Mouse (Mus musculus) bone marrow, adult 2 months (tissue): ENCODE data around the gene Mettl6. TPM values are rescaled to one million over a fixed set of nuclear protein-coding genes. Genes with fewer than 3 reads are reported as not detected.
A peak's percentile ranks its signal among the peaks of the same experiment; 100 is the strongest.

Experiments
- H3K27ac ChIP-seq: fragments of 200-500 bp; 2 replicates; pipeline ENCODE4 v1.5.1; 2012; ENCODE audit warnings: low read depth, mild to moderate bottlenecking, control low read depth, inconsistent platforms, low read length; ENCODE audit not compliant: control insufficient read depth, poor library complexity, insufficient read depth
- H3K4me1 ChIP-seq: fragments of 200-500 bp; 2 replicates; pipeline ENCODE4 v1.6.1; 2011; ENCODE audit warnings: low read length; ENCODE audit not compliant: control insufficient read depth, insufficient read depth
- H3K4me3 ChIP-seq: fragments of 200-500 bp; replicated peaks from 2 replicates; pipeline ENCODE3; 2011; ENCODE audit warnings: mild to moderate bottlenecking, low read depth, low read length, control low read depth; ENCODE audit not compliant: control insufficient read depth
- CTCF ChIP-seq: fragments of 200-500 bp; IDR thresholded peaks from 2 replicates; pipeline ENCODE4 v1.5.1; 2011; ENCODE audit warnings: low read length, control low read depth; ENCODE audit not compliant: control insufficient read depth, insufficient read depth
- POLR2A ChIP-seq: fragments of 200-500 bp; IDR thresholded peaks from 2 replicates; pipeline ENCODE4 v1.6.1; 2011; ENCODE audit warnings: low read depth, mild to moderate bottlenecking, control low read depth, low read length, borderline replicate concordance; ENCODE audit not compliant: control insufficient read depth
- WGBS: fragments of 180-500 bp; shearing (Covaris S2); methylation state at CpG from one replicate; pipeline ENCODE4 v1.1.7; 2018; 5-methylcytosine and 5-hydroxymethylcytosine counted together
- polyA plus RNA-seq: library from polyadenylated mRNA; stranded (reverse); fragments of >200 nt; gene quantifications from 2 replicates; pipeline ENCODE4 v1.2.4, GENCODE M21; 2011; ENCODE audit warnings: low replicate concordance; ENCODE audit not compliant: missing spikeins, insufficient read depth, insufficient read length

Mettl6 gene
- polyA plus RNA-seq, 1 experiment = 33.7 TPM

- TF ChIP-seq POLR2A (no peak), CTCF (no peak)
- WGBS = 76% methylated on average over 6 of the region's 6 CpGs
- Histone ChIP-seq H3K4me3 (no peak overlapping the region), H3K27ac (no peak overlapping the region), H3K4me1 (no peaks in the 10 kb centered on the region)
Measured at GRCm38 (mm10) chr14:31443616-31444015, 51.2 kb downstream of the Mettl6 start.

- no peak overlapping the region for H3K27ac ChIP-seq
- WGBS = 42% methylated on average over 6 of the region's 6 CpGs
- TF ChIP-seq CTCF = no peak
- TF ChIP-seq POLR2A = no peak
- no peak overlapping the region for H3K4me3 ChIP-seq
- H3K4me1 ChIP-seq = no peaks in the 10 kb centered on the region; the same call in 1 of the 2 replicates
Measured at GRCm38 (mm10) chr14:31440725-31441124, 54.1 kb downstream of the Mettl6 start.

- WGBS = 60% methylated on average over 3 of the region's 3 CpGs
- no peaks in the 10 kb centered on the region; the same call in 1 of the 2 replicates for H3K4me1 ChIP-seq
- TF ChIP-seq CTCF (no peak), POLR2A (no peak)
- no peak overlapping the region for H3K4me3 ChIP-seq
- H3K27ac ChIP-seq = no peak overlapping the region
Measured at GRCm38 (mm10) chr14:31440230-31440629, 54.6 kb downstream of the Mettl6 start.

GRCm38 (mm10) chr14:31439279-31439678 lies 55.6 kb downstream of the Mettl6 start:
- WGBS = 82% methylated on average over 11 of the region's 11 CpGs
- TF ChIP-seq POLR2A (no peak), CTCF (no peak)
- Histone ChIP-seq H3K4me1 (no peaks in the 10 kb centered on the region; the same call in 1 of the 2 replicates), H3K4me3 (no peak overlapping the region), H3K27ac (no peak overlapping the region)

- H3K4me3 ChIP-seq = no peak overlapping the region
- WGBS = 65% methylated on average over 8 of the region's 8 CpGs
- TF ChIP-seq POLR2A (no peak), CTCF (no peak)
- no peaks in the 10 kb centered on the region; the same call in 1 of the 2 replicates for H3K4me1 ChIP-seq
- no peak overlapping the region for H3K27ac ChIP-seq
Measured at GRCm38 (mm10) chr14:31437826-31438529, 56.9 kb downstream of the Mettl6 start.

- peak; percentile 75 for TF ChIP-seq CTCF
- peak; percentile 82; the same call in 1 of the 2 replicates for TF ChIP-seq POLR2A
- Histone ChIP-seq H3K27ac (peak within 1 kb of the TSS; percentile 73), H3K4me1 (peaks cover 4% of the 10 kb centered on the region; the same call in 1 of the 2 replicates), H3K4me3 (peak within 1 kb of the TSS; percentile 97)
- WGBS = 10% methylated on average over 49 of the region's 49 CpGs
Measured at GRCm38 (mm10) chr14:31435930-31436693, 58.7 kb downstream of the Mettl6 start, which contains the start of gene Sh3bp5. TSS of gene Sh3bp5 (minus strand) at chr14:31436078.

- Histone ChIP-seq H3K4me3 (peak overlapping the region; percentile 97), H3K4me1 (peaks cover 4% of the 10 kb centered on the region; the same call in 1 of the 2 replicates), H3K27ac (peak overlapping the region; percentile 73)
- TF ChIP-seq CTCF (no peak), POLR2A (0 out of 2 replicates have a peak, but pooled peaks have one; percentile 10)
- WGBS = 2% methylated on average over 53 of the region's 53 CpGs
Measured at GRCm38 (mm10) chr14:31435018-31435915, 59.6 kb downstream of the Mettl6 start.
